Mouse (Mus musculus) retina, postnatal 1 day (tissue): Measurements from ENCODE around the gene Spint1.

Experiments
- DNase-seq: peaks from one replicate; pipeline ENCODE4 v3.0.0-alpha.2; 2012

The Spint1 gene

GRCm38 (mm10) chr2:119294411-119294810 lies 57.2 kb downstream of the Spint1 start:
- no peak for DNase-seq

GRCm38 (mm10) chr2:119296756-119297155 lies 59.6 kb downstream of the Spint1 start:
- DNase-seq = no peak

- DNase-seq = no peak
Measured at GRCm38 (mm10) chr2:119297506-119297905, 60.3 kb downstream of the Spint1 start.

- DNase-seq = peak; percentile 77
Measured at GRCm38 (mm10) chr2:119298330-119298729, 61.2 kb downstream of the Spint1 start.

GRCm38 (mm10) chr2:119298839-119299238 lies 61.7 kb downstream of the Spint1 start:
- no peak for DNase-seq
